Mouse (Mus musculus): ENCODE data around the gene Inpp5f. TPM values are rescaled to one million over a fixed set of nuclear protein-coding genes. Genes with fewer than 3 reads are reported as not detected.
A peak's percentile ranks its signal among the peaks of the same experiment; 100 is the strongest.
"Not testable (repeated sequence)": the region's sequence is repeated elsewhere in the genome, so short reads cannot be mapped to it uniquely, and the experiment has no call there.

Gene Inpp5f
- polyA plus RNA-seq, 1 experiment from 2014 or later, result 450 TPM

GRCm38 (mm10) chr7:128609936-128610335 is 1.2 kb upstream of the Inpp5f start:
- not testable (repeated sequence) for H3K9me3 ChIP-seq
- WGBS, result 96% methylated on average over 8 of the region's 9 CpGs

GRCm38 (mm10) chr7:128610490-128610889 is 638 bp upstream of the Inpp5f start:
- Histone ChIP-seq H3K27me3 (replicated peaks) (no peaks in the 10 kb centered on the region), H3K4me1 (peaks cover 13% of the 10 kb centered on the region), H3K27ac (peak overlapping the region; percentile 72), H3K9ac (no peak overlapping the region), H3K9me3 (no peaks in the 10 kb centered on the region), H3K4me3 (peak overlapping the region; percentile 71), H3K4me2 (peak overlapping the region; percentile 90), H3K36me3 (replicated peaks) (no peaks in the 10 kb centered on the region)
- 87% methylated on average over 6 of the region's 6 CpGs for WGBS
- ATAC-seq (replicated peaks), result no peak

More at GRCm38 (mm10) chr7:128609936-128610335, 1.2 kb upstream of the Inpp5f start:
- not testable (repeated sequence) for H3K27me3 ChIP-seq (replicated peaks); H3K4me2 ChIP-seq; H3K9ac ChIP-seq; H3K36me3 ChIP-seq (replicated peaks); ATAC-seq (replicated peaks); H3K4me3 ChIP-seq; H3K27ac ChIP-seq
- peaks cover 13% of the 10 kb centered on the region for H3K4me1 ChIP-seq

GRCm38 (mm10) chr7:128611799-128612411 is 777 bp downstream of the Inpp5f start:
- WGBS, result 18% methylated on average over 22 of the region's 22 CpGs
- Histone ChIP-seq H3K9ac (peak overlapping the region; percentile 75), H3K4me1 (peaks cover 13% of the 10 kb centered on the region), H3K36me3 (replicated peaks) (no peaks in the 10 kb centered on the region), H3K9me3 (no peaks in the 10 kb centered on the region), H3K27me3 (replicated peaks) (no peaks in the 10 kb centered on the region), H3K27ac (peak overlapping the region; percentile 75), H3K4me3 (peak overlapping the region; percentile 71), H3K4me2 (peak overlapping the region; percentile 90)
- no peak; the same call in 1 of the 2 replicates for ATAC-seq (replicated peaks)

GRCm38 (mm10) chr7:128612521-128613181 is 1.5 kb downstream of the Inpp5f start:
- Histone ChIP-seq H3K36me3 (replicated peaks) (no peaks in the 10 kb centered on the region), H3K27me3 (replicated peaks) (no peaks in the 10 kb centered on the region), H3K4me3 (peak overlapping the region; percentile 71; the same call in 1 of the 2 replicates), H3K4me2 (peak overlapping the region; percentile 90), H3K4me1 (peaks cover 13% of the 10 kb centered on the region), H3K9ac (no peak overlapping the region), H3K9me3 (no peaks in the 10 kb centered on the region), H3K27ac (no peak overlapping the region)
- ATAC-seq (replicated peaks), result no peak
- 78% methylated on average over 12 of the region's 12 CpGs for WGBS

- Histone ChIP-seq H3K4me3 (no peak overlapping the region), H3K4me2 (no peak overlapping the region), H3K9me3 (no peaks in the 10 kb centered on the region), H3K9ac (no peak overlapping the region), H3K36me3 (replicated peaks) (no peaks in the 10 kb centered on the region), H3K27ac (no peak overlapping the region), H3K27me3 (replicated peaks) (no peaks in the 10 kb centered on the region), H3K4me1 (peaks cover 13% of the 10 kb centered on the region)
- ATAC-seq (replicated peaks), result no peak
- 85% methylated on average over 2 of the region's 2 CpGs for WGBS
These were observed 2.5 kb downstream of the Inpp5f start for GRCm38 (mm10) chr7:128613578-128613977.

GRCm38 (mm10) chr7:128617587-128617986 is 6.5 kb downstream of the Inpp5f start:
- WGBS, result 97% methylated on average over 1 of the region's 1 CpGs

GRCm38 (mm10) chr7:128620178-128620577 is 9.1 kb downstream of the Inpp5f start:
- H3K27me3 ChIP-seq (replicated peaks), result no peaks in the 10 kb centered on the region
- no peak overlapping the region for H3K4me3 ChIP-seq
- H3K4me1 ChIP-seq, result no peaks in the 10 kb centered on the region; the same call in 1 of the 2 replicates
- WGBS, result 97% methylated on average over 1 of the region's 1 CpGs
- no peak overlapping the region for H3K9ac ChIP-seq
- no peak overlapping the region for H3K27ac ChIP-seq
- H3K4me2 ChIP-seq, result no peak overlapping the region
- ATAC-seq (replicated peaks), result no peak
- H3K9me3 ChIP-seq, result no peaks in the 10 kb centered on the region
- H3K36me3 ChIP-seq (replicated peaks), result no peaks in the 10 kb centered on the region

More at GRCm38 (mm10) chr7:128617587-128617986, 6.5 kb downstream of the Inpp5f start:
- no peak overlapping the region for H3K27ac ChIP-seq
- no peaks in the 10 kb centered on the region for H3K27me3 ChIP-seq (replicated peaks)
- no peak overlapping the region for H3K4me2 ChIP-seq
- no peaks in the 10 kb centered on the region for H3K9me3 ChIP-seq
- H3K4me1 ChIP-seq, result peaks cover 4% of the 10 kb centered on the region; the same call in 1 of the 2 replicates
- H3K36me3 ChIP-seq (replicated peaks), result no peaks in the 10 kb centered on the region
- ATAC-seq (replicated peaks), result no peak
- no peak overlapping the region for H3K9ac ChIP-seq
- no peak overlapping the region for H3K4me3 ChIP-seq

GRCm38 (mm10) chr7:128622266-128622961 is 11.3 kb downstream of the Inpp5f start:
- ATAC-seq (replicated peaks), result no peak
- WGBS, result 40% methylated on average over 7 of the region's 7 CpGs
- H3K27ac ChIP-seq, result no peak overlapping the region
- H3K9me3 ChIP-seq, result no peaks in the 10 kb centered on the region
- H3K4me3 ChIP-seq, result no peak overlapping the region
- no peak overlapping the region for H3K9ac ChIP-seq
- no peaks in the 10 kb centered on the region for H3K27me3 ChIP-seq (replicated peaks)
- H3K4me1 ChIP-seq, result no peaks in the 10 kb centered on the region; the same call in 1 of the 2 replicates
- H3K4me2 ChIP-seq, result no peak overlapping the region
- no peaks in the 10 kb centered on the region for H3K36me3 ChIP-seq (replicated peaks)

GRCm38 (mm10) chr7:128622994-128623393 is 11.9 kb downstream of the Inpp5f start:
- H3K9ac ChIP-seq, result no peak overlapping the region
- no peak overlapping the region for H3K27ac ChIP-seq
- H3K9me3 ChIP-seq, result no peaks in the 10 kb centered on the region
- H3K36me3 ChIP-seq (replicated peaks), result no peaks in the 10 kb centered on the region
- 74% methylated on average over 2 of the region's 2 CpGs for WGBS
- ATAC-seq (replicated peaks), result no peak
- no peaks in the 10 kb centered on the region; the same call in 1 of the 2 replicates for H3K4me1 ChIP-seq
- no peak overlapping the region for H3K4me2 ChIP-seq
- H3K4me3 ChIP-seq, result no peak overlapping the region
- no peaks in the 10 kb centered on the region for H3K27me3 ChIP-seq (replicated peaks)

- no peak for ATAC-seq (replicated peaks)
- Histone ChIP-seq H3K4me2 (no peak overlapping the region), H3K9ac (no peak overlapping the region), H3K27ac (no peak overlapping the region), H3K4me3 (no peak overlapping the region), H3K36me3 (replicated peaks) (no peaks in the 10 kb centered on the region), H3K4me1 (no peaks in the 10 kb centered on the region; the same call in 1 of the 2 replicates), H3K27me3 (replicated peaks) (no peaks in the 10 kb centered on the region), H3K9me3 (no peaks in the 10 kb centered on the region)
- WGBS, result 92% methylated on average over 2 of the region's 2 CpGs
These were observed 14.3 kb downstream of the Inpp5f start for GRCm38 (mm10) chr7:128625382-128625781.

GRCm38 (mm10) chr7:128626601-128627000 is 15.5 kb downstream of the Inpp5f start:
- Histone ChIP-seq H3K27ac (no peak overlapping the region), H3K4me2 (no peak overlapping the region), H3K4me1 (no peaks in the 10 kb centered on the region; the same call in 1 of the 2 replicates), H3K4me3 (no peak overlapping the region), H3K36me3 (replicated peaks) (no peaks in the 10 kb centered on the region), H3K9me3 (no peaks in the 10 kb centered on the region), H3K27me3 (replicated peaks) (no peaks in the 10 kb centered on the region), H3K9ac (no peak overlapping the region)
- 65% methylated on average over 5 of the region's 5 CpGs for WGBS
- no peak for ATAC-seq (replicated peaks)

GRCm38 (mm10) chr7:128627251-128627650 is 16.1 kb downstream of the Inpp5f start:
- 88% methylated on average over 2 of the region's 2 CpGs for WGBS
- Histone ChIP-seq H3K36me3 (replicated peaks) (no peaks in the 10 kb centered on the region), H3K27me3 (replicated peaks) (no peaks in the 10 kb centered on the region), H3K4me2 (no peak overlapping the region), H3K9ac (no peak overlapping the region), H3K4me3 (no peak overlapping the region), H3K4me1 (no peaks in the 10 kb centered on the region; the same call in 1 of the 2 replicates), H3K27ac (no peak overlapping the region), H3K9me3 (no peaks in the 10 kb centered on the region)
- no peak for ATAC-seq (replicated peaks)

Measured in midbrain, embryonic 15.5 days (tissue).